Mouse (Mus musculus) cerebellum, adult 2 months (tissue): ENCODE measurements at regions not wholly inside any gene's neighbourhood (a gene's known extent, or its start where the extent isn't known, plus 50 kb on each side); places are given as distances from the start of the nearest gene placed in this dataset.

ENCODE experiments used
- CTCF ChIP-seq: fragments of 200-500 bp; IDR thresholded peaks from 2 replicates; pipeline ENCODE4 v1.5.1; 2011; ENCODE audit warnings: low read depth, mild to moderate bottlenecking, control low read depth, low read length, moderate library complexity, borderline replicate concordance; ENCODE audit not compliant: insufficient read depth
- POLR2A ChIP-seq: fragments of 200-500 bp; IDR thresholded peaks from 2 replicates; pipeline ENCODE4 v1.6.1; 2011; ENCODE audit warnings: low read length, control low read depth, borderline replicate concordance; ENCODE audit not compliant: insufficient read depth

DNA sequence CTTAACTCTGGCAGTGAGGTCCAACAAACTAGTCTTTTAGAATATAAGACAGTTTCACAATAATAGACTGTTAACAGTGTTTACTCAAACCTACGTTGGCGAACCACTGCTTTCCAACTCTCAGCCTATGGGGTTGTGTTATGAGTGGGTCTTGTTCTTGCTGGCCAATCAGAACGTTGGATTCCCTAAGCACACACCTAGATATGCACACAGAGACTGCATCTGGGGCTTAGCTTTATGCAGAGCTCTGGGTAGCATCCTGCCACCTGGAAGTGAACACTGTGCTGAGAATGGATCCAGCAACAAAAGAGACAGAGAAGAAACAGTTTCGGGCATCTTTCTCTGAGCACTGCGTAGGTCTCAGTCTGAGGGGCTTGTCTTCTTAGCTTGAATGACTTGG lies 158.0 kb upstream of the N4bp1 start:
- TF ChIP-seq CTCF (no peak), POLR2A (no peak)
